Mouse (Mus musculus): ENCODE measurements around the gene Gm10959. TPM values are rescaled to one million over a fixed set of nuclear protein-coding genes. Genes with fewer than 3 reads are reported as not detected.

Gm10959 gene
- polyA plus RNA-seq, 1 experiment from 2014 or later: not detected

GRCm38 (mm10) chr3:122921676-122922527 lies 2.7 kb upstream of the Gm10959 start:
- peaks cover 4% of the 10 kb centered on the region; the same call in 1 of the 2 replicates for H3K4me1 ChIP-seq

GRCm38 (mm10) chr3:122920572-122921435 lies 1.6 kb upstream of the Gm10959 start:
- no peaks in the 10 kb centered on the region for H3K36me3 ChIP-seq
- H3K4me1 ChIP-seq: no peaks in the 10 kb centered on the region
- no peak for ATAC-seq (ENCODE audit: insufficient read depth, low FRiP score, low read depth)
- WGBS: 61% methylated on average over 8 of the region's 8 CpGs
- no peak overlapping the region for H3K9ac ChIP-seq
- H3K27ac ChIP-seq: peak overlapping the region; percentile 57; the same call in 1 of the 2 replicates
- no peaks in the 10 kb centered on the region for H3K27me3 ChIP-seq (replicated peaks)
- no peaks in the 10 kb centered on the region for H3K9me3 ChIP-seq
- no peak overlapping the region for H3K4me2 ChIP-seq
- H3K4me3 ChIP-seq (replicated peaks): no peak overlapping the region

More at GRCm38 (mm10) chr3:122921676-122922527, 2.7 kb upstream of the Gm10959 start:
- ATAC-seq (ENCODE audit: insufficient read depth, low FRiP score, low read depth): no peak
- no peak overlapping the region for H3K4me2 ChIP-seq
- H3K9me3 ChIP-seq: no peaks in the 10 kb centered on the region
- H3K27me3 ChIP-seq (replicated peaks): no peaks in the 10 kb centered on the region
- H3K36me3 ChIP-seq: no peaks in the 10 kb centered on the region
- no peak overlapping the region for H3K4me3 ChIP-seq (replicated peaks)
- H3K27ac ChIP-seq: peak overlapping the region; percentile 57; the same call in 1 of the 2 replicates
- WGBS: 65% methylated on average over 8 of the region's 8 CpGs
- H3K9ac ChIP-seq: no peak overlapping the region

GRCm38 (mm10) chr3:122918672-122919071 lies 488 bp downstream of the Gm10959 start:
- H3K9ac ChIP-seq: no peak overlapping the region
- no peak for ATAC-seq (ENCODE audit: insufficient read depth, low FRiP score, low read depth)
- no peak overlapping the region for H3K4me3 ChIP-seq (replicated peaks)
- no peak overlapping the region for H3K4me2 ChIP-seq
- no peaks in the 10 kb centered on the region for H3K36me3 ChIP-seq
- no peak overlapping the region for H3K27ac ChIP-seq
- no peaks in the 10 kb centered on the region for H3K9me3 ChIP-seq
- no peaks in the 10 kb centered on the region for H3K27me3 ChIP-seq (replicated peaks)
- 48% methylated on average over 2 of the region's 2 CpGs for WGBS
- no peaks in the 10 kb centered on the region for H3K4me1 ChIP-seq

GRCm38 (mm10) chr3:122916191-122916680 lies 2.9 kb downstream of the Gm10959 start:
- no peak overlapping the region for H3K9ac ChIP-seq

DNA sequence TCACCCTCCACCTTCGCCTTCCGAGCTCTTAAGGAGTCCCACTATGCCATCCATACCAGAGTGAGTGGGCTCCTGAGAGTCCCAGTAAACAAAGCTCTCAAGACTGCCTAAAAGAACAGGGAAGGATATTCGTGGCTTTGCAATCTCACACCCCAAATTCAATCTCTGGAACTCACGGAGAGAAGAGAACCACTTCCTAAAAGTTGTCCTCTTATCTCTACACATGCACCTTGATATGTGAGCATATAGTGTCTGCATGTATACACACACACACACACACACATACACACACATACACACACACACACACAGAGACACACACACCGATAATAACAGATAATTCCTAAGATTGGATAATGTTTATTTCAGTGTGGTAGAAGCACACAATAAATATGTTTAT lies 3.7 kb downstream of the Gm10959 start:
- Histone ChIP-seq H3K9ac (no peak overlapping the region), H3K27me3 (replicated peaks) (no peaks in the 10 kb centered on the region), H3K4me3 (replicated peaks) (no peak overlapping the region), H3K4me2 (no peak overlapping the region), H3K36me3 (no peaks in the 10 kb centered on the region), H3K27ac (no peak overlapping the region), H3K4me1 (no peaks in the 10 kb centered on the region), H3K9me3 (no peaks in the 10 kb centered on the region)
- no peak for ATAC-seq (ENCODE audit: insufficient read depth, low FRiP score, low read depth)
- 81% methylated on average over 5 of the region's 5 CpGs for WGBS

More at GRCm38 (mm10) chr3:122916191-122916680, 2.9 kb downstream of the Gm10959 start:
- Histone ChIP-seq H3K36me3 (no peaks in the 10 kb centered on the region), H3K4me1 (no peaks in the 10 kb centered on the region), H3K27me3 (replicated peaks) (no peaks in the 10 kb centered on the region), H3K4me3 (replicated peaks) (no peak overlapping the region), H3K27ac (no peak overlapping the region), H3K9me3 (no peaks in the 10 kb centered on the region), H3K4me2 (no peak overlapping the region)
- WGBS: 79% methylated on average over 6 of the region's 6 CpGs
- no peak for ATAC-seq (ENCODE audit: insufficient read depth, low FRiP score, low read depth)

- Histone ChIP-seq H3K4me3 (replicated peaks) (no peak overlapping the region), H3K27me3 (replicated peaks) (no peaks in the 10 kb centered on the region), H3K9me3 (no peaks in the 10 kb centered on the region), H3K9ac (no peak overlapping the region), H3K36me3 (no peaks in the 10 kb centered on the region), H3K4me2 (no peak overlapping the region), H3K27ac (no peak overlapping the region), H3K4me1 (no peaks in the 10 kb centered on the region)
- 90% methylated on average over 2 of the region's 2 CpGs for WGBS
- ATAC-seq (ENCODE audit: insufficient read depth, low FRiP score, low read depth): no peak
Measured at GRCm38 (mm10) chr3:122907841-122908240, 11.3 kb downstream of the Gm10959 start.

- ATAC-seq (ENCODE audit: insufficient read depth, low FRiP score, low read depth): peak; percentile 43; the same call in 1 of the 2 replicates
- no peak overlapping the region for H3K9ac ChIP-seq
- H3K36me3 ChIP-seq: no peaks in the 10 kb centered on the region
- WGBS: 42% methylated on average over 12 of the region's 12 CpGs
- no peaks in the 10 kb centered on the region for H3K4me1 ChIP-seq
- no peak overlapping the region for H3K4me2 ChIP-seq
- no peak overlapping the region for H3K4me3 ChIP-seq (replicated peaks)
- H3K27ac ChIP-seq: no peak overlapping the region
- H3K9me3 ChIP-seq: no peaks in the 10 kb centered on the region
- no peaks in the 10 kb centered on the region for H3K27me3 ChIP-seq (replicated peaks)
Measured at GRCm38 (mm10) chr3:122903746-122904433, 15.3 kb downstream of the Gm10959 start.

DNA sequence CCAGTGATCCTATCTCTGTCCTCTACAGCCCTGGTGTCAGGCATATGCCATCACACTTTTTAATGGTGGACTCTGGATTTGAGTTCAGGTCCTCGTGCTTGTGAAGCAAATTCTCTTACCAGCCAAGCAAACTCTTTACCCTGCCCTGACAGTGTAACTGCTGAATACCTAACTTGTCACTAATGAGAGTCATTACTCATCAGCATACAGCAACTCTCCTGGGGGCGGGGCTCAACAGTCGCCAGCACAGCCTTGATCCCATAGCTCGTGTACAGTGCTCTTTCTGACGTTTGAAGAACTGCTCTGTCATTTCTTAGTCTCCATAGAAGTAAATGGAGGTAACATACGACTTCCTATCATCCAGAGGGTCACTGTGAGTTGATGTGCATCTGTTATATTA lies 20.9 kb downstream of the Gm10959 start:
- Histone ChIP-seq H3K36me3 (no peaks in the 10 kb centered on the region), H3K9me3 (no peaks in the 10 kb centered on the region), H3K4me1 (no peaks in the 10 kb centered on the region), H3K4me2 (no peak overlapping the region), H3K4me3 (replicated peaks) (no peak overlapping the region), H3K27ac (no peak overlapping the region), H3K9ac (no peak overlapping the region), H3K27me3 (replicated peaks) (no peaks in the 10 kb centered on the region)
- ATAC-seq (ENCODE audit: insufficient read depth, low FRiP score, low read depth): no peak
- 51% methylated on average over 6 of the region's 6 CpGs for WGBS

DNA sequence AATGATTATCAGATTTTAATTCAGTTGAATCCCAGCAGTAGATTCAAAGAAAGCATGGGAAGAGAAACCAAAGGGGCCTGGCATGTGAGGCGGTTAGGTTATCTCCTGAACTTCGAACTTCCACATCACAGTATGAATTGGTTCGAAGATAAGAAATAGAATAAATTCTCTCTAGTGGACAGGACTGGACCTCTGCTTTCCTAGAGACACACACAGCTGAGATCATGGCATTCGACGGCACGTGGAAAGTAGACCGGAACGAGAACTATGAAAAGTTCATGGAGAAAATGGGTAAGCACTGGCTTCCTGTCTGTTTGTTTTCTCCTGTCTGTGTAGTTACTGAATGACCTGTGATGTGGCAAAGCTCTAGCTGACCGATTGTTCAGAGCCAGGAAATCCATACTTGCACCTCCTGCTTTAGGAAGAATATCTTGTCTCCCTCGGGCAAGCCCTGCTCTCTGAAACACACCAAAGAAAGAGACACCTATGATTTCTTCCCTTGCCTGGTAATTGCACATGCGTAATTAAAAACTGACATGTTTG lies 23.9 kb downstream of the Gm10959 start:
- no peak overlapping the region for H3K4me3 ChIP-seq (replicated peaks)
- no peaks in the 10 kb centered on the region for H3K27me3 ChIP-seq (replicated peaks)
- no peak for ATAC-seq (ENCODE audit: insufficient read depth, low FRiP score, low read depth)
- WGBS: 63% methylated on average over 11 of the region's 11 CpGs
- no peak overlapping the region for H3K4me2 ChIP-seq
- H3K9me3 ChIP-seq: no peaks in the 10 kb centered on the region
- no peaks in the 10 kb centered on the region for H3K4me1 ChIP-seq
- no peaks in the 10 kb centered on the region for H3K36me3 ChIP-seq
- no peak overlapping the region for H3K27ac ChIP-seq
- H3K9ac ChIP-seq: no peak overlapping the region

DNA sequence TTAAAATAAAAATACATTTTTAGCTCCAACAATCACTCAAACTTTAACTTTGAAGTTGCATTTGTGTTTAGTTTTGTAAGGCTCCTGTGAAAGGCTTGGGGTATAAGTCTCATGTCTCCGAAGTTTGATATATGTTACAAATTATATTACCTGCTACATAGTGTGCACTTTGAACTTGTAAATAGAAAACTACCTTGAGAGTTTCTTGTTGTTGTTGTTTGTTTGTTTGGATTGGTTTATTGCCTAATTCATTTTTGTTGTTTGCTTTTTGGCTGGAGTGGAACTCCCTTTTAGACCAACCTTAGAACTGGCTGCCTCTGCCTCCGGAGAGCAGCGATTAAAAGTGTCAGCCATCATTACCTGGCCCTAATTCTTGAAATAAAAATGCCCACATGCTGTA lies 24.4 kb downstream of the Gm10959 start, which contains the start of gene Fabp2:
Fabp2 (plus strand) TSS at position 301 of the 400 bp plus-strand sequence.
- Histone ChIP-seq H3K4me2 (no peak within 1 kb of the TSS), H3K9me3 (no peaks in the 10 kb centered on the region), H3K4me3 (replicated peaks) (no peak within 1 kb of the TSS), H3K4me1 (no peaks in the 10 kb centered on the region), H3K9ac (no peak within 1 kb of the TSS), H3K27me3 (replicated peaks) (no peaks in the 10 kb centered on the region), H3K27ac (no peak within 1 kb of the TSS), H3K36me3 (no peaks in the 10 kb centered on the region)
- 87% methylated on average over 3 of the region's 3 CpGs for WGBS
- no peak for ATAC-seq (ENCODE audit: insufficient read depth, low FRiP score, low read depth)

DNA sequence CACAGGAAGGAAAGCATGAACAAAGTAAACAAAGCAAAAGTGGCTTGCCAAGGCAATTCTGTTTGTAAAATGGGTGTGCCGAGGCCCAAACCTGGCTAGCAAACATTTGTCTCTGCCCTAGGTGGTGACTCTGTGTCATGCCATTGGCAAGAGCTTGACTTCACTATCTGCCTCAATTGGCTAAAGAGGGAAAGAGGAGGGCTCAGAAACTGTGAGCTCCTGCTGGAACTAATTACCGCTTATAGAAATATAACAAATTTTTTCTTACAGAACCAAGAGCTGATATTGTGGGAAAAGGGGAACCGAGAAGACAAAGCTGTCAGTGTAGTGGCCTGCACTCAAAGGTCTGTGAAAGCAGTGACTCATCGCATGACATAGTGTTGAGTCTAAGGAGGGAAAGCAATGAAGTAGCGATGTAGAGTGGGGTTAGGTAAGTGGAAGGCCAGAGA lies 30.8 kb downstream of the Gm10959 start:
- 57% methylated on average over 5 of the region's 5 CpGs for WGBS
- peak; percentile 80 for ATAC-seq (ENCODE audit: insufficient read depth, low FRiP score, low read depth)
- H3K9me3 ChIP-seq: no peaks in the 10 kb centered on the region
- H3K4me1 ChIP-seq: no peaks in the 10 kb centered on the region
- H3K27ac ChIP-seq: peak overlapping the region; percentile 76
- H3K36me3 ChIP-seq: no peaks in the 10 kb centered on the region
- no peak overlapping the region for H3K9ac ChIP-seq
- no peaks in the 10 kb centered on the region for H3K27me3 ChIP-seq (replicated peaks)
- no peak overlapping the region for H3K4me3 ChIP-seq (replicated peaks)
- peak overlapping the region; percentile 26 for H3K4me2 ChIP-seq

Measured in stomach, embryonic 15.5 days (tissue).